Mouse (Mus musculus) neutrophil, adult 5-6 weeks (primary cell): ENCODE results near the gene Mllt3. TPM values are rescaled to one million over a fixed set of nuclear protein-coding genes. Genes with fewer than 3 reads are reported as not detected.

Experiments
- ATAC-seq: fragments of 151-379, 151-347 bp; 2 replicates; pipeline ENCODE4 v1.8.0; 2017; ENCODE audit warnings: mild to moderate bottlenecking, moderate TSS enrichment; ENCODE audit not compliant: insufficient number of reproducible peaks, poor library complexity, low FRiP score, severe bottlenecking; ENCODE audit errors: extremely low read depth
- total RNA-seq: library from RNA; stranded (forward); fragments of 200-1000 nt; gene quantifications from 2 replicates; pipeline ENCODE4 v1.2.3, GENCODE M21; 2017

Gene Mllt3
- total RNA-seq, 1 experiment from 2014 or later = 16.1 TPM

DNA sequence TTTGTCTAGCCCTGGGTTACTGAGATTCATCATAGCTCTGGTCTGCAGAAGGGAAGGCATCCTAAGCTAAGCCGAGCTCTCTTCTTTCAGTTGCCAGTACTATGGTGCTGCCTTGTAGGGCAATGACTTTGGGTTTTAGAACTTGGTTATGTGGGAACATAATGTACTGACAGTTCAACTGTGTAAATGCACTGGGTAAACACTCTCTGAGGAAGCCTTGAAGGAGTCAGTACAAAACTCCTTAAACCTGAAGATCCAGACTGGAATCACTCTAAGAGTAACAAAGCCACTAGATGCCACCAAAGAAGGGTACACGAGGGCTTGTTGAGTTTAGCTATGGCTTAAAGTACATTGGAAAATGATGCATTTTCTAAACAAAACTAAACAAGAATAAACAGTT is 272.1 kb downstream of the Mllt3 start:
- ATAC-seq = no peak

DNA sequence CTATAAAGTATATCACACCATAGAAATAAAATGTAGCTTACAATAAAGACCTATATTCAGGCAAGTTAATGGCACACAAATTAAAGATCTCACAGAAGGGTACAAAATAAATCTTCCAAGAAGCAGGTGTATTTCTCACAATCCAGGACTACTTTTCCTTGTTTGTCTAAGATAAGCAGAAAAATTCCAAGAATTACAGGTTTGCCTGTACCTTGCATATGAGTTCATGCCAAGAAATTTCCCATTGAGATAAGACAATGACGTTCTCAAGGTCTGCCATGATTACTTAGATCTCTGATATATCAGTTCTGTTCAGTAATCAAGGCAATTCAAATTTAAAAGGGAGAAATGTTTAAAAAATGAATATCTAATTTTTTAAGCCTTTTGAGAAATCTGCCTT is 272.9 kb downstream of the Mllt3 start:
- no peak for ATAC-seq

DNA sequence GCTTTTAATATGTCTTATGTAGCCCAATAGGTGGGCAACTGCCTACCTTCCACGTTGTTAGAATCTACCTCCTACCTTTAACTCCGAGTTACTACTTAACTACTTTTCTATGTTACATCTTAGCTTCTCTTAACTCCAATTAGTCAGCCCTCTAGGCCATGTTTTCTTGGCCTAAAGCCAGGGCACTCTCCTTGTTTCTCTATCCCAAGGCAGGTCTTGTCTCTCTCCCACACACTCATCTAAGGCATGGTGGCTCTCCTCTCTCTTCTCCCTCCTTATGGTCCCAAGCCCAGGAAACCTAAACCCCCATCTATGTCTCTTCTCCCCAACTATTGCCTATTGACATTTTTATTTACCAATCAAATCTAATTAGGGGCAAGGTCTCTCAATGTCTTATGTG is 273.5 kb downstream of the Mllt3 start:
- ATAC-seq = no peak

- ATAC-seq = no peak
Measured at GRCm38 (mm10) chr4:87759110-87759509, 274.1 kb downstream of the Mllt3 start.

DNA sequence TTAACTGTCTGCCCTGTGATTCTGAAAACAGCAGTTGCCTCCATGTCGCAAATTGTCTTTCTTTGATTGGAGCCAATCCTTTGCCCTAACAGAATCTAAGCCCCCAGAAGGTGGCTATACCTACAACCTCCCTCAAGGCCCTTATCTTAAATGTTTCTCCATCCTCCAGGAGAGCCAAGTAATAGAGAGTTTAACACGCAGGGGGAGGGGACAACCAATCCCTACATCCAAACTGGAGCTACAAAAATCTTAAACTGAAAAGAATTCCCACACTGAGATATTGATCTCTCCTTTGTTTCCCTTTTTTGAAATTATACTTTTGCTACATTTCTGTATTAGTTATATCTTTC is 281.7 kb downstream of the Mllt3 start:
- ATAC-seq = no peak

- no peak for ATAC-seq
Measured at GRCm38 (mm10) chr4:87750856-87751514, 282.2 kb downstream of the Mllt3 start.

DNA sequence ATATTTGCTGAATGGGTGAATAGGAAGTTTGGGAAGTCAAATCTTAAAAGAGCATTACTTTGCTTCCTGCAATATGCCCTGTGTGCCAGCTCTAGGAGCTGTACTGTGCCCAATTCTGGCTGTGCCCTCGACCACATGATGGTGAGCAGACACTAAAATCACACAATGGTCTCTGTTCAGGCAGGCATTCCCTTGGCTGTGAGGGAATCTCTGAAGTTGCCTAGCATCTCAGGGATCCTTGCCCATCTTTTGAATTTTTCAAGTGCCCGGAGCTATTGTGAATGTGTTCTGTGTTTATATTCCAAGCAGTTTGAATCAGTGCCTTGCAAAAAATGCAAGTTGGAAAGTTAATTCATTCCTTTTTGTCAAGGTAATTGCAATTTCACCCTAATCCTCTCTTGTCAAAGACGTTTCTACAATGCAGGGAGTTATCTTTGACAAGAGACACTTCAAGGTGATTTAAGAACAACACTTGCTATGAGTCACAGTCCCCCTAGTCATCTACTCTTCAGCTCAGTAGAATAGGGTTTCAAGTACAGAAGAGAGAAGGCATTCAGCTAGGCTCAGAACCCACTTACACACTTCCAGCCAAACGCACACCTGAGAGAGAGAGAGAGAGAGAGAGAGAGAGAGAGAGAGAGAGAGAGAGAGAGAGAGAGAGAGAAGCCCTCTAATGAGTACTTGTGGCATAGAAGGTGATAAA is 283.5 kb downstream of the Mllt3 start:
- no peak for ATAC-seq

- ATAC-seq = no peak
Measured at GRCm38 (mm10) chr4:87745016-87745645, 288.0 kb downstream of the Mllt3 start.

DNA sequence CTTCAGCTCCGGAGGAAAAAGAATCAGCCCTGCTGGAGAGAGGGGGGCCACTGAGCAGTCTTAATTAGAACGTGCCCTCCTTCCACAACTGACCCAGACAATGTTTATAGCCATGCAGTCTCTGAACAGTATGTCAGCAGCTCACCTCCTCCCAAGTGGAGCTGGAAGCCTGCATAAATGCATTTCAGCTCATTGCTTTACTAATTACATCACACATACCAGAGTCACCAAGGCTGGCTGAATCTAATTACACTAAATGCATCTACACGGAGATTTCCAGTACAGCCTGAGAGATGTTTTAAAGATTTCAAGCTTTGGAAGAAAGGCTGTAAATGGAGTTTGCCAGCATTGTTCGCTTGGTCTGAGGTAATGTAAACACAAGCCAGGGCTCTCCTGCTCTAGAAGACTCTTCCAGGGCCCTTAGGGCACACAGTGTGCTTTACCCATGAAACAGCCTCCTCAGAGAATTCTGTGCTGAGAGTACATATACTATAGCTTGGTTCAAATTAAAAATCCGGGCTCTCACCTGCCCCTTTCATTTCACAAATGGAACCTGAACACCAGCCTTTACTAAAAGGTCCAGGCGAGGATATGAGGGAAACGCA is 293.5 kb downstream of the Mllt3 start:
- no peak for ATAC-seq

GRCm38 (mm10) chr4:87739104-87739503 is 294.1 kb downstream of the Mllt3 start:
- ATAC-seq = no peak

DNA sequence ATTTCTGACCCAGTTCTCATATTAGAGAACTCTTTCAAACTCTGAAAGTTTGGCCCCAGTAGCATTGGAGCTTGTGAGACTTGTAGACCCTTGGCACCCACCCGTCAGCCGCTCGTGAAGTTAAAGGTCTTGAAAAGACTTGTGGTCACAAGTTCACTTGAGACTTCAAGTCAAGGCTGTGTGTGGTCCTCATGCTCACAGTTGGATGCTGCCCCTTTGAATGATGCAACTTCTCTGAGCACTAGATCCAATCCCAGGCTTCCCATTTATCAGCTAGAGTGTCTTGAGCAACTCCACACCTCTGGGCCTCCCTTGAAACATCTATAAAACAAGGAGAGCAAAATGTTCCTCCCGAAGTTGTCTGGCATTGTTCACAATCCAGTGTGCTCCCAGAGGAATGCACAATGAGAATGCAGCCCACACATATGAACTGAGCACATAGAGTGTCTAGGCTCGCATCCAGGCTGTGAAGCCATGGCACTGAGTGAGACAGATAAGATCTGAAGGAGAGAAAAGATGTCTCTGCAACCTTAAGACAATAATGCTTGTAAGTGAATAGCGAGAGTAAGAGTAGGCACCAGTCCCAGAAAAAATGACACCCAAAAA is 295.9 kb downstream of the Mllt3 start:
- ATAC-seq = no peak

- ATAC-seq = no peak
Measured at GRCm38 (mm10) chr4:87736779-87737178, 296.4 kb downstream of the Mllt3 start.

DNA sequence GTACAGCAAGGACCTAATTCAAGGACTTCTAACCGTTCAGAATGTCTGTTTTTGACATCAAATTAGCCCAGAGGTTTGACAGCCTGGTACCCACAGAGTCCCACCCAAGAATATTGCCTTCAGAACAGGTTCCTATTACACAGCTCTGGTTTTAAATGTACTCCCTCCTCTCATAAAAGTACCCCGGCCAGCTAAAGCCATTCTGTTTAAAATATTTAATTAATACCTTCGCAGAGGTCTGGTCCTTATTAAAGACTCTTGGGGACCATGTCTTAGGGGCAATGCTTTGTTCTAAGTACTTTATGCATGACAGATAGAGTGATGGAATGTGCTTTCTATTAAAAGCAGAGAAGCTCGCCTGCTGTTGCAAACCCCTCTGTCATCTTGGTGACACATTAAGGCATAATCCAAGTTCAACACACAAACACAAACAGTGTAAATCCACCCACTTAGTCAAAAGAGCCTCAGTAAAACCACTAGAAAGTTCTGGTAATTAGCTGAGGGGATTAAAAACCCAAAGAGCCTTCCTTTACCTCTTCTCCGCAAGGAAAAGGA is 302.0 kb downstream of the Mllt3 start:
- no peak for ATAC-seq

GRCm38 (mm10) chr4:87728581-87728980 is 304.6 kb downstream of the Mllt3 start:
- ATAC-seq = no peak

- no peak for ATAC-seq
Measured at GRCm38 (mm10) chr4:87723448-87723847, 309.7 kb downstream of the Mllt3 start.

Other genes starting within 250 kb of the Mllt3 start
- 4.7 and 5.7 TPM in 2 replicates for gene Focad, start 61.3 kb upstream of the Mllt3 start, total RNA-seq